Comparison of ENCODE assay signal across 8 mouse cellular contexts in genomic region chr17:78881878-78882304, GRCm38 (mm10). TPM values are rescaled to one million over a fixed set of nuclear protein-coding genes. Genes with fewer than 3 reads are reported as not detected.
A peak's percentile ranks its signal among the peaks of the same experiment; 100 is the strongest.
DNase-seq lines count a peak whose midpoint lies in the region; ATAC-seq lines count a peak whose summit lies in the region.

No protein-coding gene starts in this region.

- H3K9me3 ChIP-seq in heart, embryonic 15.5 days (replicated peaks) = no peaks in the 10 kb centered on the region
- no peaks in the 10 kb centered on the region for H3K9me3 ChIP-seq in limb, embryonic 12.5 days
- no peaks in the 10 kb centered on the region for H3K9me3 ChIP-seq in midbrain, embryonic 13.5 days

- H3K4me2 ChIP-seq in heart, embryonic 15.5 days = peak overlapping the region; percentile 78
- peak overlapping the region; percentile 73 for H3K4me2 ChIP-seq in limb, embryonic 12.5 days
- peak overlapping the region; percentile 82 for H3K4me2 ChIP-seq in midbrain, embryonic 13.5 days (replicated peaks)

- 7% methylated on average over 7 of the region's 7 CpGs for whole genome bisulfite sequencing in heart, embryonic 15.5 days
- WGBS in limb, embryonic 12.5 days = 13% methylated on average over 5 of the region's 7 CpGs
- 7% methylated on average over 6 of the region's 7 CpGs for WGBS in midbrain, embryonic 13.5 days

- peak overlapping the region; percentile 71 for H3K4me3 ChIP-seq in heart, embryonic 15.5 days
- peak overlapping the region; percentile 61 for H3K4me3 ChIP-seq in limb, embryonic 12.5 days (replicated peaks)
- H3K4me3 ChIP-seq in midbrain, embryonic 13.5 days (replicated peaks) = peak overlapping the region; percentile 44

- no peaks in the 10 kb centered on the region for H3K27me3 ChIP-seq in heart, embryonic 15.5 days
- no peaks in the 10 kb centered on the region for H3K27me3 ChIP-seq in limb, embryonic 12.5 days
- no peaks in the 10 kb centered on the region for H3K27me3 ChIP-seq in midbrain, embryonic 13.5 days

- peaks cover 9% of the 10 kb centered on the region for H3K4me1 ChIP-seq in heart, embryonic 15.5 days (replicated peaks)
- H3K4me1 ChIP-seq in limb, embryonic 12.5 days (replicated peaks) = peaks cover 12% of the 10 kb centered on the region
- H3K4me1 ChIP-seq in midbrain, embryonic 13.5 days (replicated peaks) = peaks cover 14% of the 10 kb centered on the region

- intact Hi-C loops in heart, postnatal 25 days (cut with DNase I) = loop anchor here (2.0 kb wide), 1 partner anchor 55 kb away; the partner anchor contains the start of genes Cebpz and Ndufaf7

- peaks cover 14% of the 10 kb centered on the region for H3K36me3 ChIP-seq in heart, embryonic 15.5 days
- H3K36me3 ChIP-seq in limb, embryonic 12.5 days = peaks cover 9% of the 10 kb centered on the region
- H3K36me3 ChIP-seq in midbrain, embryonic 13.5 days = no peaks in the 10 kb centered on the region

- peak overlapping the region; percentile 69 for H3K9ac ChIP-seq in heart, embryonic 15.5 days
- peak overlapping the region; percentile 72 for H3K9ac ChIP-seq in limb, embryonic 12.5 days (replicated peaks)
- peak overlapping the region; percentile 64 for H3K9ac ChIP-seq in midbrain, embryonic 13.5 days (replicated peaks)

- peak; percentile 28 for ATAC-seq in heart, embryonic 15.5 days (replicated peaks; ENCODE audit: insufficient number of reproducible peaks, insufficient read depth, low FRiP score, low read depth)
- peak; percentile 76 for ATAC-seq in limb, embryonic 12.5 days (ENCODE audit: insufficient number of reproducible peaks, insufficient read depth, low FRiP score, low TSS enrichment, low read depth)
- peak; percentile 77 for ATAC-seq in midbrain, embryonic 13.5 days

- DNase-seq in heart, adult 11 months = peak; percentile 88
- no peak for DNase-seq in heart, postnatal 25 days (ENCODE audit: low spot score)
- peak; percentile 11 for DNase-seq in T-cell, adult 2 months (ENCODE audit: low spot score)
- no peak for DNase-seq in frontal cortex, adult 2 months (ENCODE audit: extremely low spot score in 1 of 2, low spot score in 1 of 2)
- no peak for DNase-seq in urinary bladder, adult 2 months (ENCODE audit: low spot score)

- peak overlapping the region; percentile 80 for H3K27ac ChIP-seq in heart, embryonic 15.5 days
- H3K27ac ChIP-seq in limb, embryonic 12.5 days = peak overlapping the region; percentile 77
- no peak overlapping the region for H3K27ac ChIP-seq in midbrain, embryonic 13.5 days

RNA-seq across cellular contexts. Expression of gene Eif2ak2, which starts 0.5 kb away (rescaled TPM):
- 1 to 10 TPM; 8.5 to 9.7 TPM for total RNA-seq in heart, postnatal 25 days (2021)
- polyA plus RNA-seq in heart, embryonic 15.5 days (2015; fragmentation: Nextera tagmentation; extraction: Ambion mirVana) = 9.7 and 11.8 TPM in 2 replicates
- 16.1 TPM in 2 replicates for polyA plus RNA-seq in limb, embryonic 12.5 days (2016; fragmentation: Nextera tagmentation; extraction: Ambion mirVana)
- 3.0 and 3.4 TPM in 2 replicates for polyA plus RNA-seq in midbrain, embryonic 13.5 days (2015; fragmentation: Nextera tagmentation; extraction: Ambion mirVana)
- polyA plus RNA-seq in frontal cortex, adult 2 months (2012; rRNA removed) = 3.1 and 4.2 TPM in 2 replicates
- 7.9 and 13.0 TPM in 2 replicates for polyA plus RNA-seq in urinary bladder, adult 2 months (2012; rRNA removed)

RNA-seq across cellular contexts. Expression of gene Sult6b1, which starts 24.9 kb away (rescaled TPM):
- total RNA-seq in heart, postnatal 25 days (2021) = not detected
- polyA plus RNA-seq in heart, embryonic 15.5 days (2015; fragmentation: Nextera tagmentation; extraction: Ambion mirVana) = 0.14 and 0.16 TPM in 2 replicates
- 0.10 TPM in 1 of 2 replicates, not detected in the other for polyA plus RNA-seq in limb, embryonic 12.5 days (2016; fragmentation: Nextera tagmentation; extraction: Ambion mirVana)
- 0.28 TPM in 1 of 2 replicates, not detected in the other for polyA plus RNA-seq in midbrain, embryonic 13.5 days (2015; fragmentation: Nextera tagmentation; extraction: Ambion mirVana)
- polyA plus RNA-seq in frontal cortex, adult 2 months (2012; rRNA removed) = 0.30 and 0.63 TPM in 2 replicates
- polyA plus RNA-seq in urinary bladder, adult 2 months (2012; rRNA removed) = not detected in 2 replicates

RNA-seq across cellular contexts. Expression of gene Cebpzos, which starts 34.4 kb away (rescaled TPM):
- 10 to 100 TPM; 54.9 to 58.6 TPM for total RNA-seq in heart, postnatal 25 days (2021)
- 74.8 and 89.6 TPM in 2 replicates for polyA plus RNA-seq in heart, embryonic 15.5 days (2015; fragmentation: Nextera tagmentation; extraction: Ambion mirVana)
- 106 and 107 TPM in 2 replicates for polyA plus RNA-seq in limb, embryonic 12.5 days (2016; fragmentation: Nextera tagmentation; extraction: Ambion mirVana)
- polyA plus RNA-seq in midbrain, embryonic 13.5 days (2015; fragmentation: Nextera tagmentation; extraction: Ambion mirVana) = 123 and 128 TPM in 2 replicates
- polyA plus RNA-seq in frontal cortex, adult 2 months (2012; rRNA removed) = 40.4 and 46.6 TPM in 2 replicates
- polyA plus RNA-seq in urinary bladder, adult 2 months (2012; rRNA removed) = 30.3 and 37.0 TPM in 2 replicates

RNA-seq across cellular contexts. Expression of gene Gpatch11, which starts 46.5 kb away (rescaled TPM):
- total RNA-seq in heart, postnatal 25 days (2021) = 10 to 100 TPM; 29.4 to 32.3 TPM
- polyA plus RNA-seq in heart, embryonic 15.5 days (2015; fragmentation: Nextera tagmentation; extraction: Ambion mirVana) = 36.8 and 39.5 TPM in 2 replicates
- polyA plus RNA-seq in limb, embryonic 12.5 days (2016; fragmentation: Nextera tagmentation; extraction: Ambion mirVana) = 48.2 and 52.4 TPM in 2 replicates
- 45.9 and 53.5 TPM in 2 replicates for polyA plus RNA-seq in midbrain, embryonic 13.5 days (2015; fragmentation: Nextera tagmentation; extraction: Ambion mirVana)
- 29.8 and 33.0 TPM in 2 replicates for polyA plus RNA-seq in frontal cortex, adult 2 months (2012; rRNA removed)
- 25.2 and 27.0 TPM in 2 replicates for polyA plus RNA-seq in urinary bladder, adult 2 months (2012; rRNA removed)

RNA-seq across cellular contexts. Expression of gene Heatr5b, which starts 46.7 kb away (rescaled TPM):
- 10 to 100 TPM; 38.6 to 43.0 TPM for total RNA-seq in heart, postnatal 25 days (2021)
- polyA plus RNA-seq in heart, embryonic 15.5 days (2015; fragmentation: Nextera tagmentation; extraction: Ambion mirVana) = 21.9 and 22.2 TPM in 2 replicates
- polyA plus RNA-seq in limb, embryonic 12.5 days (2016; fragmentation: Nextera tagmentation; extraction: Ambion mirVana) = 15.9 and 21.6 TPM in 2 replicates
- 21.7 and 22.6 TPM in 2 replicates for polyA plus RNA-seq in midbrain, embryonic 13.5 days (2015; fragmentation: Nextera tagmentation; extraction: Ambion mirVana)
- polyA plus RNA-seq in frontal cortex, adult 2 months (2012; rRNA removed) = 26.9 and 28.9 TPM in 2 replicates
- polyA plus RNA-seq in urinary bladder, adult 2 months (2012; rRNA removed) = 17.5 and 19.9 TPM in 2 replicates

Comparison
In these comparisons a context has a peak if more than half of its experiments do, and no peak if none do; other contexts are left out.
1. DNase-seq: peak in heart, adult 11 months (single experiment) and T-cell, adult 2 months (single experiment); none in heart, postnatal 25 days (single experiment), frontal cortex, adult 2 months (0 of 2) and urinary bladder, adult 2 months (single experiment).
2. Peak in every context shown above with its lines, with median percentiles within 50 percentile points of each other: ATAC-seq, H3K4me2 ChIP-seq, H3K4me3 ChIP-seq and H3K9ac ChIP-seq.